Mouse (Mus musculus) embryonic facial prominence, embryonic 11.5 days (tissue): ENCODE data around the gene Trub1. TPM values are rescaled to one million over a fixed set of nuclear protein-coding genes. Genes with fewer than 3 reads are reported as not detected.
A peak's percentile ranks its signal among the peaks of the same experiment; 100 is the strongest.

Source experiments
- ATAC-seq: fragments of 200-750 bp; cut with Nextera tagmentation; replicated peaks from 2 replicates; pipeline ENCODE4 v1.8.0; 2017; ENCODE audit warnings: low read depth; ENCODE audit not compliant: insufficient number of reproducible peaks, low FRiP score, low TSS enrichment
- DNase-seq: peaks from one replicate; pipeline ENCODE4 v3.0.0-alpha.2; 2015; ENCODE audit warnings: low spot score
- H3K27ac ChIP-seq: fragments of 300-500 bp; sonication (generic); replicated peaks from 2 replicates; pipeline ENCODE4 v1.5.1; 2014; ENCODE audit warnings: mild to moderate bottlenecking, low read depth, low read length, control low read depth
- H3K27me3 ChIP-seq: fragments of 300-500 bp; sonication (generic); 2 replicates; pipeline ENCODE4 v1.6.1; 2014; ENCODE audit warnings: mild to moderate bottlenecking, low read length, moderate library complexity, mixed read lengths; ENCODE audit not compliant: control insufficient read depth, insufficient read depth
- H3K36me3 ChIP-seq: fragments of 300-500 bp; sonication (generic); replicated peaks from 2 replicates; pipeline ENCODE4 v1.6.1; 2014; ENCODE audit warnings: low read depth, mild to moderate bottlenecking, low read length, moderate library complexity, mixed read lengths; ENCODE audit not compliant: control insufficient read depth, insufficient read depth
- H3K4me1 ChIP-seq: fragments of 300-500 bp; sonication (generic); 2 replicates; pipeline ENCODE4 v1.6.1; 2014; ENCODE audit warnings: low read length, mixed read lengths; ENCODE audit not compliant: control insufficient read depth, insufficient read depth
- H3K4me2 ChIP-seq: fragments of 300-500 bp; sonication (generic); 2 replicates; pipeline ENCODE4 v1.6.1; 2014; ENCODE audit warnings: low read depth, mild to moderate bottlenecking, control low read depth, low read length, moderate library complexity
- H3K4me3 ChIP-seq: fragments of 300-500 bp; sonication (generic); 2 replicates; pipeline ENCODE4 v1.5.1; 2014; ENCODE audit warnings: low read depth, low read length, control low read depth
- H3K9ac ChIP-seq: fragments of 300-500 bp; sonication (generic); replicated peaks from 2 replicates; pipeline ENCODE4 v1.6.1; 2014; ENCODE audit warnings: mild to moderate bottlenecking, control low read depth, low read length
- H3K9me3 ChIP-seq: fragments of 300-500 bp; sonication (generic); replicated peaks from 2 replicates; pipeline ENCODE4 v1.6.1; 2016; ENCODE audit warnings: mild to moderate bottlenecking, low read length, inconsistent platforms, mixed read lengths; ENCODE audit not compliant: control insufficient read depth
- whole genome bisulfite sequencing: fragments of 180-500 bp; shearing (Covaris S2); extraction: QIAGEN DNeasy Blood & Tissue Kit; methylation state at CpG from one replicate; pipeline ENCODE4 v1.1.7; 2014; 5-methylcytosine and 5-hydroxymethylcytosine counted together
- polyA plus RNA-seq: library from polyadenylated mRNA; unstranded; fragments of >200 nt; fragmentation: Nextera tagmentation; extraction: Ambion mirVana; gene quantifications from 2 replicates; pipeline ENCODE4 v1.2.1, GENCODE M21; 2014

Trub1 gene
- polyA plus RNA-seq, 1 experiment from 2014 or later: 24.2 TPM

GRCm38 (mm10) chr19:57523363-57523762 is 70.7 kb downstream of the Trub1 start:
- Histone ChIP-seq H3K4me3 (no peak overlapping the region), H3K27ac (no peak overlapping the region), H3K36me3 (no peaks in the 10 kb centered on the region), H3K9ac (no peak overlapping the region; the same call in 1 of the 2 replicates), H3K27me3 (no peaks in the 10 kb centered on the region), H3K9me3 (no peaks in the 10 kb centered on the region), H3K4me2 (no peak overlapping the region), H3K4me1 (no peaks in the 10 kb centered on the region)
- 55% methylated on average over 17 of the region's 17 CpGs for WGBS
- ATAC-seq (no peak), DNase-seq (peak; percentile 76)

- no peak overlapping the region for H3K4me3 ChIP-seq
- H3K27ac ChIP-seq: no peak overlapping the region
- H3K9ac ChIP-seq: no peak overlapping the region
- ATAC-seq (no peak), DNase-seq (no peak)
- no peaks in the 10 kb centered on the region for H3K9me3 ChIP-seq
- H3K4me1 ChIP-seq: no peaks in the 10 kb centered on the region
- no peaks in the 10 kb centered on the region for H3K36me3 ChIP-seq
- H3K27me3 ChIP-seq: no peaks in the 10 kb centered on the region
- WGBS: 86% methylated on average over 2 of the region's 2 CpGs
- H3K4me2 ChIP-seq: no peak overlapping the region
These were observed 73.0 kb downstream of the Trub1 start for GRCm38 (mm10) chr19:57525693-57526092.

GRCm38 (mm10) chr19:57530212-57530611 is 77.5 kb downstream of the Trub1 start:
- Histone ChIP-seq H3K9ac (no peak overlapping the region), H3K27me3 (no peaks in the 10 kb centered on the region), H3K4me2 (no peak overlapping the region), H3K9me3 (no peaks in the 10 kb centered on the region), H3K4me1 (no peaks in the 10 kb centered on the region), H3K27ac (no peak overlapping the region), H3K4me3 (no peak overlapping the region), H3K36me3 (no peaks in the 10 kb centered on the region)
- no peak for DNase-seq
- 90% methylated on average over 4 of the region's 4 CpGs for WGBS
- no peak for ATAC-seq

DNA sequence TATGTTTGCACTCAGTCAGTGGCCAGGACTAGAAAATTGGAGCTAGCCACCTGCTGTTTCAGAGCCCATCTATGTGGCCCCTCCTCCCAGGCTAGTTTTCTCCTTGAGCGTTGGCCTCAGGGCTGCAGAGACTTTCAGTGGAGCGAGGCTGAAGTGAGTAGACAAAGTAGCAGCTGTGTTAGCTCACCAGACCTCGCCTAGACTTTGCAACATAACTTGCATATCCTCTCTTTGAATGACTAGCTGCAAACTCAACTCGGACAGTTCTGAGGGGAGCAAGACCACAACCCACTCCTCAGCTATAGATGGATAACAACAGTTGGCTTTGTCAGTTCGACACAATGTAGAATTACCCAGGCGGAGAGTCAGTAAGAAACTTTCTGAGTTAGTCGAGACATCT is 81.5 kb downstream of the Trub1 start:
- Histone ChIP-seq H3K4me2 (no peak overlapping the region), H3K9ac (no peak overlapping the region), H3K27ac (no peak overlapping the region), H3K4me3 (no peak overlapping the region), H3K4me1 (no peaks in the 10 kb centered on the region), H3K36me3 (no peaks in the 10 kb centered on the region), H3K27me3 (no peaks in the 10 kb centered on the region), H3K9me3 (no peaks in the 10 kb centered on the region)
- DNase-seq (no peak), ATAC-seq (no peak)
- whole genome bisulfite sequencing: 71% methylated on average over 7 of the region's 7 CpGs

GRCm38 (mm10) chr19:57536512-57536911 is 83.8 kb downstream of the Trub1 start:
- no peak for ATAC-seq
- WGBS: 39% methylated on average over 5 of the region's 5 CpGs
- no peak overlapping the region for H3K27ac ChIP-seq

DNA sequence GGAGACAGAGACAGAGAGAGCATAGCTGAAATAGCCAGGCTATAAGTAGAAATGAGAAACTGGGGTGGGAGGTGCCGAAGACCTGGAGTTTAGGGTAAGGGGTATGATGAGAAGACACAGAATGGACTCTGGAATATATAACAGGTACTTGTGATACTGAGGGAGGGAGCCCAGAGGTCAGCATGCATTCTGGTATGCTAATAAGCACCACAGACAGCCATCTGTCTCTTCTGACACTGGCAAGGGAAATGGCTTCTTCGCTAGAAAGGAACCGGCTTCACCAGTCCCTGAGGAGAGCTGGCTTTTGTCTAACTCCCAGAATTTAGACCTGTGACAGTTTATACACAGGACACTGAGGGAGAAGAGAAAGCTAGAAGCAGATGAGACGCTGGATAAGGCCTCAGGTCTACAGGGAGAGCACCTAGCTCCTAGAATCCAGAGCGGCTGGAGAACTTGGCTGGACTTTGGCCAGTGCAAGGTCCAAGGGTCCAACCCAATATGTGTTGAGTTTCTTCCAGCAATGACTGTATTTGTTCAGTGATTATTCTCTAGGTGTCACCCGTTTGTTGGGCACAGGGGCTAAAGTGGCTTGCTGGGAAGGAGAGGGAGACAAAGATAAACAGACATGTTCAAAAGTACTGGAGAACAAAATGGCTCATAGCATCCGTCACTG is 84.9 kb downstream of the Trub1 start:
- Histone ChIP-seq H3K4me3 (no peak overlapping the region), H3K4me2 (no peak overlapping the region), H3K27ac (no peak overlapping the region), H3K9me3 (no peaks in the 10 kb centered on the region), H3K27me3 (no peaks in the 10 kb centered on the region), H3K36me3 (no peaks in the 10 kb centered on the region), H3K4me1 (no peaks in the 10 kb centered on the region), H3K9ac (no peak overlapping the region)
- ATAC-seq (no peak), DNase-seq (no peak)
- WGBS: 80% methylated on average over 7 of the region's 7 CpGs

More at GRCm38 (mm10) chr19:57536512-57536911, 83.8 kb downstream of the Trub1 start:
- no peaks in the 10 kb centered on the region for H3K9me3 ChIP-seq
- no peaks in the 10 kb centered on the region for H3K4me1 ChIP-seq
- H3K27me3 ChIP-seq: no peaks in the 10 kb centered on the region
- H3K9ac ChIP-seq: no peak overlapping the region
- no peaks in the 10 kb centered on the region for H3K36me3 ChIP-seq
- no peak for DNase-seq
- no peak overlapping the region for H3K4me3 ChIP-seq
- no peak overlapping the region for H3K4me2 ChIP-seq

DNA sequence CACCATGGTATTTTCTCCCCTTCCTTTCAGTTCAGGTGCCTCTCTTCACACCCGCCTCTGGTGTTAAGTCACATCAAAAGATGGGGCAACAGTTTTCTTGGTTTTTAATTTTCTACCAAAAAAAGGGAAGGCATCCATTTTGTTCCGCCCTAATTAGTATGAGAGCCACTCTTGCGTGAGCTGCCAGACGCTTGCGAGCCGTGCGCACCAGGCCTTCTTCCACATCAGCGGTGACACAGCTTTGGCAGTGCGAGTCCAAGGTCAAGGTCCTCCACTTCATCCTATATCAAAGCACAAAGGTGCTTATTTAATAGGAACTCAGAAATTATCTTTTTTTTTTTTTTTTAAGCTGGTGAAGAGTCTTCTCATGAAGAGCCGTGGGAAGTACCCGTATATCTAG is 87.4 kb downstream of the Trub1 start:
- Histone ChIP-seq H3K4me1 (no peaks in the 10 kb centered on the region; the same call in 1 of the 2 replicates), H3K4me2 (no peak overlapping the region), H3K9me3 (no peaks in the 10 kb centered on the region), H3K36me3 (no peaks in the 10 kb centered on the region), H3K27ac (no peak overlapping the region), H3K9ac (no peak overlapping the region), H3K4me3 (no peak overlapping the region), H3K27me3 (no peaks in the 10 kb centered on the region)
- ATAC-seq: no peak
- 91% methylated on average over 11 of the region's 11 CpGs for WGBS
- no peak for DNase-seq
